Mouse (Mus musculus): Measurements from ENCODE around the gene Prr19. TPM values are rescaled to one million over a fixed set of nuclear protein-coding genes. Genes with fewer than 3 reads are reported as not detected.
A peak's percentile ranks its signal among the peaks of the same experiment; 100 is the strongest.

The Prr19 gene
- total and polyA plus RNA-seq, 2 experiments from 2014 or later, result not detected

DNA sequence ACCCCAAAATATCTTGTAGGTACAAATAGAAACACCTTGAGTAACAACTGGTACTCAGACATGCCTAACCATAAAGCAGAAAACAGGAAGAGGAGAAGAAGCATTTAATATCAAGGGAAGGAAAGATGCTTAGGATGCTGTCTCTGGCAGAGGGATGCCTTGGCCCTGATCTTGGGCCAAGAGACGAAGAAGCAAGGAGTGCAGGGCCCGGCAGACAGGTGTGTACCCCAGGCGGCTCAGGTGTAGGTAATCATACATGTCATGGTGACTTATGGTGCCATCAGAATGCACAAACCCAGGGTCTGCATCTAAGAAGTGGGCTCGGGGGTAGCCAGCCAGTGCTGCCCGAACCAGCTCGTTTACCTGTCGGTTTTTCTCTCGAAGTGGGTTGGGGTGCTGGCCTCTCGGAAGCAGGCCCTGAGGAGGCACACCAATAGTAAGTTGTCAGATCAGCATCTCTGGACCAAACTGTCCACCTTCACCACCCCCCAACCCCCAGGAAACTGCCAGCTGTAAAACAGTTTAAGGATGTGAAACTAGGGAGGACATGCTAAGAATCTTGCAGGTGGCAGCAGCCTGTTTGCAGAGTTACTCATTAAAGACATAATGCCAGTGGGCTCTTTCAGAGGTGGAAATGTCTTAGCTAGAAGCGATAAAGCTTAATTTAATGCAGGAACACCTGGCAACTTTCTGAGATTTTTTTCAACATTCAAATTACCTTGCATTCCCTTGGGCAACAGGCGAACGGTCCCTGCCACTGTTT, 6.1 kb upstream of the Prr19 start:
- TF ChIP-seq EP300 (IDR thresholded peaks at IDR 0.05; ENCODE audit: low read depth), result no peak
- TF ChIP-seq CTCF (IDR thresholded peaks at IDR 0.05; ENCODE audit: low read depth), result no peak

DNA sequence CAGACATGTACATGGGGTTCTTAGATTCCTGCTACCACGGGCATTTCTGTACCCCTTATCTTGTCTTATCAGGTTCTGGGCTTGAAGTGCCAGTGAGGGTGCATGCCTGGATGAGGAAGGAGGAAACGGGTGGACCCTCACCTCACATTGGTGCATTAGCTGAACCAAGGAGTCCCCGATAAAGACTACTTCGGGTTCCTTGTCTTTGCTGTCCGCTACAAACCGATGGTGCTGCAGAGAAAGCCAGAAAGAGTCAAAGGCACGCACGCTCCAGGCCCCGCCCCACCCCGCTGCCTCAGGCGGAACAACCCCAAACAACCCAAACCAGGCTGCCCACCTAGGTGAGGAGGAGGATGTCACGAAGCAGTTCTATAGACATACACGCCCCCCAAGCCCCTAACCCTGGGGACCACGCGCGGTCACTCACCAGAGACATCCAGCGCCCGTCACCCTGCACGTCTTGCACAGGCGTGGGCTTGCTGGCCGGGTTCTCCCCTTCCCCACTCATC, 4.2 kb upstream of the Prr19 start:
- ATAC-seq (ENCODE audit: insufficient read depth, low read depth), result peak; percentile 8; the same call in 1 of the 2 replicates
- no peak for TF ChIP-seq CTCF (IDR thresholded peaks at IDR 0.05; ENCODE audit: low read depth)
- TF ChIP-seq EP300 (IDR thresholded peaks at IDR 0.05; ENCODE audit: low read depth), result no peak
- Histone ChIP-seq H3K4me3 (ENCODE audit: low read depth, low read length) (peak overlapping the region; percentile 75), H3K9ac (replicated peaks; ENCODE audit: low read depth, low read length) (peak overlapping the region; percentile 58), H3K36me3 (replicated peaks; ENCODE audit: control insufficient read depth, insufficient read depth, low read length) (peaks cover 24% of the 10 kb centered on the region), H3K4me1 (ENCODE audit: control insufficient read depth, insufficient read depth) (peaks cover 3% of the 10 kb centered on the region; the same call in 1 of the 2 replicates), H3K4me2 (ENCODE audit: low read depth, low read length) (peak overlapping the region; percentile 88), H3K27ac (ENCODE audit: low read depth) (peak overlapping the region; percentile 70), H3K27me3 (ENCODE audit: control insufficient read depth, insufficient read depth, low read length) (no peaks in the 10 kb centered on the region), H3K9me3 (replicated peaks; ENCODE audit: control insufficient read depth, low read length) (no peaks in the 10 kb centered on the region)
- DNase-seq (ENCODE audit: low spot score), result no peak
- WGBS, result 2% methylated on average over 21 of the region's 21 CpGs

More for the DNA sequence above, 6.1 kb upstream of the Prr19 start:
- Histone ChIP-seq H3K9ac (replicated peaks; ENCODE audit: low read depth, low read length) (no peak overlapping the region), H3K27me3 (ENCODE audit: control insufficient read depth, insufficient read depth, low read length) (no peaks in the 10 kb centered on the region), H3K27ac (ENCODE audit: low read depth) (no peak overlapping the region), H3K4me1 (ENCODE audit: control insufficient read depth, insufficient read depth) (peaks cover 3% of the 10 kb centered on the region; the same call in 1 of the 2 replicates), H3K36me3 (replicated peaks; ENCODE audit: control insufficient read depth, insufficient read depth, low read length) (peaks cover 42% of the 10 kb centered on the region), H3K4me2 (ENCODE audit: low read depth, low read length) (no peak overlapping the region), H3K9me3 (replicated peaks; ENCODE audit: control insufficient read depth, low read length) (no peaks in the 10 kb centered on the region), H3K4me3 (ENCODE audit: low read depth, low read length) (no peak overlapping the region)
- 84% methylated on average over 12 of the region's 12 CpGs for WGBS
- ATAC-seq (ENCODE audit: insufficient read depth, low read depth) (no peak), DNase-seq (ENCODE audit: low spot score) (no peak)

DNA sequence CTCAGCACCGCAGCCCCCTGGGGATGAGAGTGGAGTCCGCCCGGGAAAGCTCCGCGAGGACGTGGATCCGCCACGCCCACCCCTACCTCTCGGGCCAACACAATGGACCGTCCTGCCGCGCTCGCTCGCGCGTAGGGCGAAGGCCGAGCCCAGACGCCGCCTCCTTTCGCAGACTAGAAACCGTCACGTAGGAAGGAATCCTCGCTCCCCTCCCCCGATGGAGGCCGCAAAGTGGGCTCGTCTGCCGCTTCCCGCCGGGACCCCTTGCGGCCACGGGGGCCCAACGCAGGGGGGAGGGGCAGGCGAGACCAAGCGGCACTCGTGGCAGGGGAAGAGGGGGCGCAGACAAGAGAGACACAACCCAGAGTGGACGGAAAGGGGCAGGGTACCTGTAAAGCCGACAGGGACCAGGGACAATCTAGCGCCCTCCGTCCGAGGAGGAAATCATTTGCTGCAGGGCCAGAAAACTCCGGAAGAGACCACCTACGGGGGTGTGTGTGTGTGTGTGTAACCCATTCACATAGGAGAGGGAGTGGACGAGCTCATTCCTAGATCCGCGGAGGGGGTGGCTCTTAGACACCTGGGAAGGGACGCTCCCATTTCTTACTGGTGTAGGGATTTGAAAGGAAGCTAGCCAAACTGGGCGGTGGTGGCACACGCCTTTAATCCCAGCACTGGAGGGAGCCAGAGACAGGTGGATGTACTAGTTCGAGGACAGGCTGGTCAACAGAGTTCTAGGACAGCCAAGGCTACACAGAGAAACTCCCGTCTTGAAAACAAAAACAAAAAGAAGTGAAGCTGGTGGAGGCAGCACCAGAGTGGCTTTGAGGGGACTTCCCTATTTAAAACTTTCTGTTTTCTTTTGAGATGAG, 3.5 kb upstream of the Prr19 start, which contains the start of gene Pafah1b3:
TSS of gene Pafah1b3 (minus strand) at position 533 of the 872 bp plus-strand sequence.
- TF ChIP-seq CTCF (IDR thresholded peaks at IDR 0.05; ENCODE audit: low read depth) (peak; percentile 39), EP300 (IDR thresholded peaks at IDR 0.05; ENCODE audit: low read depth) (peak; percentile 67; the same call in 1 of the 2 replicates)
- Histone ChIP-seq H3K27me3 (ENCODE audit: control insufficient read depth, insufficient read depth, low read length) (no peaks in the 10 kb centered on the region), H3K27ac (ENCODE audit: low read depth) (peak within 1 kb of the TSS; percentile 70), H3K9ac (replicated peaks; ENCODE audit: low read depth, low read length) (peak within 1 kb of the TSS; percentile 58), H3K4me1 (ENCODE audit: control insufficient read depth, insufficient read depth) (peaks cover 3% of the 10 kb centered on the region; the same call in 1 of the 2 replicates), H3K4me2 (ENCODE audit: low read depth, low read length) (peak within 1 kb of the TSS; percentile 88), H3K36me3 (replicated peaks; ENCODE audit: control insufficient read depth, insufficient read depth, low read length) (peaks cover 17% of the 10 kb centered on the region), H3K9me3 (replicated peaks; ENCODE audit: control insufficient read depth, low read length) (no peaks in the 10 kb centered on the region), H3K4me3 (ENCODE audit: low read depth, low read length) (peak within 1 kb of the TSS; percentile 75)
- DNase-seq (ENCODE audit: low spot score) (peak; percentile 90), ATAC-seq (ENCODE audit: insufficient read depth, low read depth) (peak; percentile 90)
- under 1% methylated on average over 52 of the region's 52 CpGs for WGBS

DNA sequence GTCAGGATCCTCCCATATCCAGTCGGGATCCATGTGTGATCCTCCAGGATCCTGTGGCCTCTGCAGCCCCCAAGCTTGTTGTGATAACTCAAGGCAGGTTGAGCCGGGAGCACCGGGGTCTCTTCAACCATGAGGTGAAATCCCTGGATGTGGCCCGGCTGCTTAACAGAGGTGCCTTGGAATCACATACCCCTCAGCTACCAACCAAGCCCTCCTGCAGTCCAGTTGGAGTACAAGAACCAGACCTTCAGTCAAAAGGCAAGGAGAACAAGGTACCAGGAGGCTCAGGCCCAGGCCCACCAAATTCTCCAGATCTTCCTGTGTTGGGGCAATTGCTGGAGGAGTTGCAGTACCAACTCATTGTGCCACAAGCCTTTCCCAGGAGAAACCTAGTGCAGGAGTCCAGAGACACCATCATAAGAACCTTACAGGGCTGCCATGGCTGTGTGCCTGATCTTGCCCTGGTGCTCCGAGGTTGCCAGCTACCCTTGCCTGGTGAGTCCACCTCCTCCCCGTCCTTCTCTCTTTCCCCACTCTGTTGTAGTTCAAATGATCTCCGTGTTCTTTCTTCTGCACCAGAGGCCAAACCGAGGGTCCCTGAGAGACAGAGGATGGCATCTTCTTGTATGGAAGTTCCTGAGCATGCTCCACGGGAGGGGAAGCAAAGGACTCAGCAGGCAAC, 1.9 kb downstream of the Prr19 start:
- Histone ChIP-seq H3K9me3 (replicated peaks; ENCODE audit: control insufficient read depth, low read length) (no peaks in the 10 kb centered on the region), H3K27me3 (ENCODE audit: control insufficient read depth, insufficient read depth, low read length) (peaks cover 30% of the 10 kb centered on the region), H3K9ac (replicated peaks; ENCODE audit: low read depth, low read length) (no peak overlapping the region), H3K36me3 (replicated peaks; ENCODE audit: control insufficient read depth, insufficient read depth, low read length) (no peaks in the 10 kb centered on the region), H3K27ac (ENCODE audit: low read depth) (no peak overlapping the region), H3K4me3 (ENCODE audit: low read depth, low read length) (no peak overlapping the region), H3K4me1 (ENCODE audit: control insufficient read depth, insufficient read depth) (peaks cover 7% of the 10 kb centered on the region; the same call in 1 of the 2 replicates), H3K4me2 (ENCODE audit: low read depth, low read length) (no peak overlapping the region)
- TF ChIP-seq EP300 (IDR thresholded peaks at IDR 0.05; ENCODE audit: low read depth), result no peak
- TF ChIP-seq CTCF (IDR thresholded peaks at IDR 0.05; ENCODE audit: low read depth), result no peak
- no peak for ATAC-seq (ENCODE audit: insufficient read depth, low read depth)
- no peak for DNase-seq (ENCODE audit: low spot score)
- WGBS, result 49% methylated on average over 9 of the region's 9 CpGs

DNA sequence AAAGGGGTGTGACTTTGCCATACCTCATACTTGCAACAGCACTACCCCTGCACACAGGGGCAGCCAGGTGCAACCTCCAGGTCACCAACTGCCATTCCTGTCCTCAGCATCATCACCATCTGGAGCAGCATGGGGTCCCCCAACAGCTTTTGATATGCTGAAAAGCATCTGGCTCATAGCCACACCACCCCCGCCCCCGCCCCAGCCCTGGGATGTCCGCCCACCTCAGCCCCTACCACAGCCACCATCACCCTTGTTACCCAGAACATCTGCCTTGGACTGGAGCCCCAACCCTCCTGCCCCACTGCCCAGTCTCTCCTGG, 2.4 kb downstream of the Prr19 start:
- H3K27me3 ChIP-seq (ENCODE audit: control insufficient read depth, insufficient read depth, low read length), result peaks cover 35% of the 10 kb centered on the region

More for the DNA sequence above, 2.4 kb downstream of the Prr19 start:
- TF ChIP-seq EP300 (IDR thresholded peaks at IDR 0.05; ENCODE audit: low read depth) (no peak), CTCF (IDR thresholded peaks at IDR 0.05; ENCODE audit: low read depth) (no peak)
- no peak for ATAC-seq (ENCODE audit: insufficient read depth, low read depth)
- no peak overlapping the region for H3K4me2 ChIP-seq (ENCODE audit: low read depth, low read length)
- H3K9me3 ChIP-seq (replicated peaks; ENCODE audit: control insufficient read depth, low read length), result no peaks in the 10 kb centered on the region
- H3K9ac ChIP-seq (replicated peaks; ENCODE audit: low read depth, low read length), result no peak overlapping the region
- no peak overlapping the region for H3K4me3 ChIP-seq (ENCODE audit: low read depth, low read length)
- WGBS, result 69% methylated on average over 3 of the region's 3 CpGs
- no peak overlapping the region for H3K27ac ChIP-seq (ENCODE audit: low read depth)
- DNase-seq (ENCODE audit: low spot score), result no peak
- no peaks in the 10 kb centered on the region for H3K36me3 ChIP-seq (replicated peaks; ENCODE audit: control insufficient read depth, insufficient read depth, low read length)
- H3K4me1 ChIP-seq (ENCODE audit: control insufficient read depth, insufficient read depth), result peaks cover 7% of the 10 kb centered on the region; the same call in 1 of the 2 replicates
